Mouse (Mus musculus) stomach, embryonic 15.5 days (tissue): ENCODE measurements around the gene L1td1. TPM values are rescaled to one million over a fixed set of nuclear protein-coding genes. Genes with fewer than 3 reads are reported as not detected.

Experiments
- ATAC-seq: fragments of 200-750 bp; cut with Nextera tagmentation; 2 replicates; pipeline ENCODE4 v1.8.0; 2017; ENCODE audit warnings: low read depth, moderate number of reproducible peaks, moderate TSS enrichment; ENCODE audit not compliant: insufficient read depth, low FRiP score
- H3K27ac ChIP-seq: fragments of 300-500 bp; sonication (generic); 2 replicates; pipeline ENCODE4 v1.5.1; 2015; ENCODE audit warnings: mild to moderate bottlenecking, inconsistent platforms
- H3K27me3 ChIP-seq: fragments of 300-500 bp; sonication (generic); replicated peaks from 2 replicates; pipeline ENCODE4 v1.6.1; 2015; ENCODE audit warnings: inconsistent platforms
- H3K36me3 ChIP-seq: fragments of 300-500 bp; sonication (generic); 2 replicates; pipeline ENCODE4 v1.6.1; 2015; ENCODE audit warnings: inconsistent platforms
- H3K4me1 ChIP-seq: fragments of 300-500 bp; sonication (generic); 2 replicates; pipeline ENCODE4 v1.6.1; 2015; ENCODE audit warnings: inconsistent platforms
- H3K4me2 ChIP-seq: fragments of 300-500 bp; sonication (generic); 2 replicates; pipeline ENCODE4 v1.6.1; 2015; ENCODE audit warnings: mild to moderate bottlenecking, inconsistent platforms
- H3K4me3 ChIP-seq: fragments of 300-500 bp; sonication (generic); replicated peaks from 2 replicates; pipeline ENCODE4 v1.5.1; 2015; ENCODE audit warnings: inconsistent platforms
- H3K9ac ChIP-seq: fragments of 300-500 bp; sonication (generic); 2 replicates; pipeline ENCODE4 v1.6.1; 2015; ENCODE audit warnings: inconsistent platforms
- H3K9me3 ChIP-seq: fragments of 300-500 bp; sonication (generic); 2 replicates; pipeline ENCODE4 v1.6.1; 2016; ENCODE audit warnings: inconsistent platforms
- WGBS: fragments of 180-500 bp; shearing (Covaris S2); methylation state at CpG from one replicate; pipeline ENCODE4 v1.1.7; 2015; 5-methylcytosine and 5-hydroxymethylcytosine counted together
- polyA plus RNA-seq: library from polyadenylated mRNA; unstranded; fragments of >200 nt; fragmentation: Nextera tagmentation; extraction: Ambion mirVana; gene quantifications from 2 replicates; pipeline ENCODE4 v1.2.1, GENCODE M21; 2015

The L1td1 gene
- 0.09 and 0.17 TPM in 2 replicates for polyA plus RNA-seq

- H3K9ac ChIP-seq: no peak within 1 kb of the TSS
- 12% methylated on average over 29 of the region's 29 CpGs for WGBS
- H3K4me3 ChIP-seq: peak within 1 kb of the TSS; percentile 29
- peak; percentile 38; the same call in 1 of the 2 replicates for ATAC-seq
- peaks cover 12% of the 10 kb centered on the region for H3K4me1 ChIP-seq
- H3K4me2 ChIP-seq: peak within 1 kb of the TSS; percentile 62
- no peak within 1 kb of the TSS for H3K27ac ChIP-seq
- H3K36me3 ChIP-seq: no peaks in the 10 kb centered on the region
- H3K27me3 ChIP-seq: peaks cover 6% of the 10 kb centered on the region; the same call in 1 of the 2 replicates
- no peaks in the 10 kb centered on the region for H3K9me3 ChIP-seq
Measured at GRCm38 (mm10) chr4:98726590-98727237, at the start of gene L1td1. L1td1 (plus strand) TSS chr4:98726734.

DNA sequence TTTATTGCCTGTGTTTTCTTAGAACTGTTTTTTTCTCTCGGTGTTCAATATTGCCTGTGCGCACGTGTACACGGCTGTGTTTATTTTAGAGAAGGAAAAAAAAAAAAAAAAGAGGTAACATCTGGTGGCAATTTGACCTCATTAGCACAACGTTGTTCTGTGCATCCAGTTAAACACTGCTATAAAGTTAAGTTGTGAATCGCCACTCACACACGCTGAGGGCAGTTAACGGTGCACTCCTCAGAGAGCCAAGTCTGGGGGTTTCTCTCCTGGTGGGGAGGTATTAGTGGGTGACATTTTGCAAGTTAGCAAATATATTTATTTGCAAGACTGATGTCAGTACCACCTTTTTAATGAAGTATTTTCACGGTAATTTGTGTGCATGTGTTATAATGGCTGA, 49.0 kb upstream of the L1td1 start:
- Histone ChIP-seq H3K4me3 (no peak overlapping the region), H3K4me1 (no peaks in the 10 kb centered on the region), H3K4me2 (no peak overlapping the region), H3K9me3 (no peaks in the 10 kb centered on the region), H3K9ac (no peak overlapping the region), H3K27me3 (no peaks in the 10 kb centered on the region), H3K36me3 (no peaks in the 10 kb centered on the region), H3K27ac (no peak overlapping the region)
- 48% methylated on average over 9 of the region's 9 CpGs for WGBS
- ATAC-seq: no peak

- Histone ChIP-seq H3K36me3 (0 out of 2 replicates have a peak, but pooled peaks cover 5% of the 10 kb centered on the region), H3K9ac (no peak overlapping the region), H3K27ac (no peak overlapping the region), H3K27me3 (no peaks in the 10 kb centered on the region), H3K9me3 (no peaks in the 10 kb centered on the region), H3K4me2 (no peak overlapping the region), H3K4me3 (no peak overlapping the region), H3K4me1 (no peaks in the 10 kb centered on the region)
- WGBS: 87% methylated on average over 11 of the region's 11 CpGs
- no peak for ATAC-seq
Measured at GRCm38 (mm10) chr4:98686678-98687267, 39.8 kb upstream of the L1td1 start.

- Histone ChIP-seq H3K27me3 (no peaks in the 10 kb centered on the region), H3K4me1 (no peaks in the 10 kb centered on the region), H3K27ac (no peak overlapping the region), H3K4me3 (no peak overlapping the region), H3K36me3 (0 out of 2 replicates have a peak, but pooled peaks cover 5% of the 10 kb centered on the region), H3K9me3 (no peaks in the 10 kb centered on the region), H3K9ac (no peak overlapping the region), H3K4me2 (no peak overlapping the region)
- no peak for ATAC-seq
- 82% methylated on average over 11 of the region's 11 CpGs for WGBS
Measured at GRCm38 (mm10) chr4:98688116-98688515, 38.4 kb upstream of the L1td1 start.

GRCm38 (mm10) chr4:98688520-98688919, 38.0 kb upstream of the L1td1 start:
- Histone ChIP-seq H3K4me3 (no peak overlapping the region), H3K9me3 (no peaks in the 10 kb centered on the region), H3K4me1 (no peaks in the 10 kb centered on the region), H3K27ac (no peak overlapping the region), H3K4me2 (no peak overlapping the region), H3K27me3 (no peaks in the 10 kb centered on the region), H3K9ac (no peak overlapping the region), H3K36me3 (0 out of 2 replicates have a peak, but pooled peaks cover 5% of the 10 kb centered on the region)
- ATAC-seq: no peak
- WGBS: 76% methylated on average over 9 of the region's 9 CpGs

- WGBS: 94% methylated on average over 1 of the region's 1 CpGs
- no peak for ATAC-seq
- H3K36me3 ChIP-seq: 0 out of 2 replicates have a peak, but pooled peaks cover 5% of the 10 kb centered on the region
Measured at GRCm38 (mm10) chr4:98689988-98690387, 36.5 kb upstream of the L1td1 start.

GRCm38 (mm10) chr4:98693465-98694185, 32.9 kb upstream of the L1td1 start:
- Histone ChIP-seq H3K9ac (no peak overlapping the region), H3K4me2 (no peak overlapping the region), H3K36me3 (0 out of 2 replicates have a peak, but pooled peaks cover 5% of the 10 kb centered on the region), H3K4me1 (no peaks in the 10 kb centered on the region), H3K4me3 (no peak overlapping the region), H3K9me3 (no peaks in the 10 kb centered on the region), H3K27ac (no peak overlapping the region), H3K27me3 (no peaks in the 10 kb centered on the region)
- ATAC-seq: peak; percentile 65; the same call in 1 of the 2 replicates
- WGBS: 34% methylated on average over 9 of the region's 9 CpGs

More at GRCm38 (mm10) chr4:98689988-98690387, 36.5 kb upstream of the L1td1 start:
- no peak overlapping the region for H3K27ac ChIP-seq
- no peak overlapping the region for H3K9ac ChIP-seq
- H3K9me3 ChIP-seq: no peaks in the 10 kb centered on the region
- no peaks in the 10 kb centered on the region for H3K27me3 ChIP-seq
- no peak overlapping the region for H3K4me2 ChIP-seq
- no peaks in the 10 kb centered on the region for H3K4me1 ChIP-seq
- H3K4me3 ChIP-seq: no peak overlapping the region

- no peak for ATAC-seq
- H3K27ac ChIP-seq: no peak overlapping the region
- 76% methylated on average over 4 of the region's 4 CpGs for WGBS
Measured at GRCm38 (mm10) chr4:98697932-98698331, 28.6 kb upstream of the L1td1 start.

DNA sequence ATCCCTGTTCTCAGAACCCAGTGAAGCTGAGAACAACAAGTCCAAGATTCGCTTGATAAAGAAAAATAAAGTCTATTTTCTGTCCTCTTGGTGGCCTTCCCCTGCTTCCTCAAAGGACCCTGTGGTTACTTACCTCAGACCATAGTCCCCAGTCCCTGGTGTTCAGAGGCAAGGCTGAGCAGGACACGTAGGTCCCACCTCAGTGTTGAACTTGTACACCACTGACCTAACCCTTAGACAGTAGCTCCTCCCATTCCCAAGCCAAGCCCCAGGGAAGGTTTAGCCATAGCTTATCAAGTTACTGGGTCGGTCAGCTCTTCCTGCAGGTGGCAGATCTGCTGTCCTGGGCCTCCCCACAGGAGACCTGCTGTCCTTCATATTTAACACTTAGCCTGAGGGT, 27.6 kb upstream of the L1td1 start:
- no peak for ATAC-seq
- Histone ChIP-seq H3K36me3 (no peaks in the 10 kb centered on the region), H3K27me3 (no peaks in the 10 kb centered on the region), H3K4me3 (no peak overlapping the region), H3K9me3 (no peaks in the 10 kb centered on the region), H3K9ac (no peak overlapping the region), H3K27ac (no peak overlapping the region), H3K4me2 (no peak overlapping the region), H3K4me1 (0 out of 2 replicates have a peak, but pooled peaks cover 4% of the 10 kb centered on the region)
- WGBS: 39% methylated on average over 2 of the region's 3 CpGs

More at GRCm38 (mm10) chr4:98697932-98698331, 28.6 kb upstream of the L1td1 start:
- Histone ChIP-seq H3K9me3 (no peaks in the 10 kb centered on the region), H3K27me3 (no peaks in the 10 kb centered on the region), H3K36me3 (no peaks in the 10 kb centered on the region), H3K4me1 (0 out of 2 replicates have a peak, but pooled peaks cover 4% of the 10 kb centered on the region), H3K4me2 (no peak overlapping the region), H3K9ac (no peak overlapping the region), H3K4me3 (no peak overlapping the region)

GRCm38 (mm10) chr4:98700156-98700555, 26.4 kb upstream of the L1td1 start:
- Histone ChIP-seq H3K4me3 (no peak overlapping the region), H3K36me3 (no peaks in the 10 kb centered on the region), H3K9me3 (no peaks in the 10 kb centered on the region), H3K4me2 (no peak overlapping the region), H3K27me3 (no peaks in the 10 kb centered on the region), H3K4me1 (0 out of 2 replicates have a peak, but pooled peaks cover 4% of the 10 kb centered on the region), H3K9ac (no peak overlapping the region), H3K27ac (no peak overlapping the region)
- WGBS: 85% methylated on average over 3 of the region's 3 CpGs
- no peak for ATAC-seq

DNA sequence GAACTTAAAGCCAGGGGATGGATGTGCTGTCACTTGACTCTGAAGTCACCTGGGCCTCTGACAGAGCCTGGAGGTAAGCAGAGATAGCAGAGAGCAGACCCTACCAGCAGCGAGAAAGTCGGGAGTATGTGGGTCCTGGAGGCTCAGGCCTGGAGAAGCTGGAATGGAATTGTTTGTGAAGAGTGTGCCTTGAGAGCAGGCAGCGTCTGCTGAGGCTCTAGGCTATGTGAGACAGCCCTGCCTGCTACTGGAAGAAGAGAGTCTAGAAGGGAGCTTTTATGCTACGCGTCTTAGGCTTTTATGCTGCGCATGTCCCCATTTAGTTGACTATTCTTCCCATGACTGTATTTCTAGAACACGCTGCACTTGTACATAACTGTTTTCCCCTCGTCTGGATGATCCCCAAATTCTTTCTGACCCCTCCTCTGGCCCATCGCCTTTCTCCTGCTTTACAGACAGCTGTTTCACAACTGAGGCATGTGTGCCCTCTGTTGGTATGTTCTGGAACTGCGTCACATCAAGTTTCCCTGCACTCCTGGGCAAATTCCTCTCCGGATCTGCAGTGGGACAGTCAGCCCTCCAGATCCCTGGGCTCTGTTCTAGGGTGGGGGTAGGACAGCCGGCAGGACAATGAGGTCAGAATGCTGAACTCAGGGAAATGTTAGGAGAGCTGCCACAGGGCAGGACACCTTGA, 24.2 kb upstream of the L1td1 start:
- no peak overlapping the region for H3K27ac ChIP-seq
- WGBS: 22% methylated on average over 12 of the region's 12 CpGs
- 0 out of 2 replicates have a peak, but pooled peaks cover 4% of the 10 kb centered on the region for H3K4me1 ChIP-seq
- H3K36me3 ChIP-seq: no peaks in the 10 kb centered on the region
- no peak overlapping the region for H3K4me2 ChIP-seq
- H3K27me3 ChIP-seq: no peaks in the 10 kb centered on the region
- no peak overlapping the region for H3K9ac ChIP-seq
- no peaks in the 10 kb centered on the region for H3K9me3 ChIP-seq
- H3K4me3 ChIP-seq: no peak overlapping the region
- ATAC-seq: peak; percentile 40; the same call in 1 of the 2 replicates
